Mouse (Mus musculus) neural tube, embryonic 10.5 days (tissue): Measurements from ENCODE around the gene C2cd2l.
A peak's percentile ranks its signal among the peaks of the same experiment; 100 is the strongest.
"Not testable (repeated sequence)": the region's sequence is repeated elsewhere in the genome, so short reads cannot be mapped to it uniquely, and the experiment has no call there.

Experiments
- DNase-seq: peaks from one replicate; pipeline ENCODE4 v3.0.0-alpha.2; 2017; ENCODE audit warnings: low spot score; ENCODE audit errors: extremely low spot score

C2cd2l gene

GRCm38 (mm10) chr9:44319887-44320798 lies at the start of gene C2cd2l:
Gene C2cd2l (minus strand): TSS chr9:44320285.
- peak; percentile 93 for DNase-seq

DNA sequence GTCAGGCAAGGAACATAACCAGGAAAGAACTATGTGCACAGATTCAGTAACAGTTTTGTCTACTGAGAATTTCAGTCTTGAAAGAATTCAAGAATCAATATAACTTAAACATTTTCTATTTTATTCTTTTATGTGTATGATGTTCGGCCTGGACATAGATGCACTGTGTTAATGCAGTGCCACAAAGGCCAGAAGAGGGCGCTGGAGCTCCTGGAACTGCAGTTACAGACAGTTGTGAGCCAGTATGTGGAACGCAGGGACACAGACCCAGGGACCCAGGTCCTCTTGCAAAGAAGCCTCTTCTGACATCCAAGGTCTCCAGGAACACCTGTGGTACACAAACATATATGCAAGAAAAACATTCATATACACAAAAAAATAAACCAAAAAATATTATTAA lies 44.4 kb upstream of the C2cd2l start:
- DNase-seq, result no peak

DNA sequence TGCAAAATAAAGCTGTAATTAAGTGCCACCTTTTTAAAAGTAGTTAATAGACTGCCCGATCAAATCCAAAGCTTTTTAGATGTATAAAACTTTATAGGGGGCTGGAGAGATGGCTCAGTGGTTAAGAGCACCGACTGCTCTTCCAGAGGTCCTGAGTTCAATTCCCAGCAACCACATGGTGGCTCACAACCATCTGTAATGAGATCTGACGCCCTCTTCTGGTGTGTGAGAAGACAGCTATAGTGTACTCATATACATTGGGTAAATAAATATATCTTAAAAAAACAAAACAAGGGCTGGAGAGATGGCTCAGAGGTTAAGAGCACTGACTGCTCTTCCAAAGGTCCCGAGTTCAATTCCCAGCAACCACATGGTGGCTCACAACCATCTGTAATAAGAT lies 41.8 kb upstream of the C2cd2l start:
- DNase-seq, result not testable (repeated sequence)

DNA sequence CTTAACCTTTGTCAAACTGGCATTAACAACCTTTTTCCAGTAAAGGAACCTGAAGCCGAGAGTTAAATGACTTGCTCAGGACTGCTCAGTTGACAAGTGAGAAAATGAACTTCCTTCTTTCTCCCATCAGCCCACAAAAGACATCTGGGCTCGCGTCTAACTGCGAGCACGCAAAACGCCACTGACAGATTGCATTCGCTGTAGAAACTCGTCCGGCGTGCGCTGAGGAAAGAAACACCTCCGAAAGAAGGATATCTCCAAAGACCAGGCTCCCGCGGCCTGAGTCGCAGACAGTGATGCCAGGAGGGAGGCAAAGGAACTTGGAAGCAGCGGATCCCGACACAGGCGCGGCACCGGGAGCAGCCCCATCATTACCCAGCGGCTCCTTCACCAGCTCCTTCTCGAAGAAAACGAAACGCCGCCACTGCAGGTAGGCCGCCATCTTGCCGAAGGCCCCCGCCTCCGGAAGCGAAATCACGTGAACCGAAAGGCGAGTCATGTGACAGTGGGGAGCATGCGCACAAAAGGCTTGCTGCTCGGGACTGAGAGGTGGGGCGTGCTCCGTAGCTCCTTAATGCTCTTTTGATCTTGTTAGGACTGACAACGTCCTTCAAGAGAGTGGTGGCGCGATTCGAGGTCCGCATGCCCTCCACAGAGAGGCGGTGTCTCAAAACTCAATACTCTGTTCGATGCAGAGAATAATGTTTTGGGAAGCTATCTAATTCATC lies 41.3 kb upstream of the C2cd2l start, which contains the start of gene Vps11:
Gene Vps11 (minus strand): TSS at position 481 of the 728 bp plus-strand sequence.
- DNase-seq, result peak; percentile 98

GRCm38 (mm10) chr9:44357207-44357606 lies 37.1 kb upstream of the C2cd2l start:
- no peak for DNase-seq

- no peak for DNase-seq
Observed at GRCm38 (mm10) chr9:44353142-44353541, 33.1 kb upstream of the C2cd2l start.

DNA sequence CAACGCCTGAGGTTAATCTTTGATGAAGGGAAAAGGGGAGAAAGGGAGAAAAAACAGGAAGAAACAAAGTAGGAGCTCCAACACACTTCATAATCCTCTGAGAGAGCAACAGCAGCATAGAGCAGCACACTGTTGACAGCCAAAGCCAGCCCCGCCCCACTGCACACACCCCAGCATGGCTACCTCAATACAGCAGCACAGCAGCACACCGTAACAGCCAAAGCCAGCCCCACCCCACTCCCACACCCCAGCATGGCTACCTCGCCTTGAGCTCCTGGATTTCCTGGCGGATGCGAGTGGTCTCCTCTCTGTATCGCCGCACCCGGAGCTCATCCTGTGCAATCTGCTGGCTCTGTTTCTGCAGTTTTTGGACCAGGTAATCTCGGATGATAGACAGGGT lies 32.3 kb upstream of the C2cd2l start:
- no peak for DNase-seq

DNA sequence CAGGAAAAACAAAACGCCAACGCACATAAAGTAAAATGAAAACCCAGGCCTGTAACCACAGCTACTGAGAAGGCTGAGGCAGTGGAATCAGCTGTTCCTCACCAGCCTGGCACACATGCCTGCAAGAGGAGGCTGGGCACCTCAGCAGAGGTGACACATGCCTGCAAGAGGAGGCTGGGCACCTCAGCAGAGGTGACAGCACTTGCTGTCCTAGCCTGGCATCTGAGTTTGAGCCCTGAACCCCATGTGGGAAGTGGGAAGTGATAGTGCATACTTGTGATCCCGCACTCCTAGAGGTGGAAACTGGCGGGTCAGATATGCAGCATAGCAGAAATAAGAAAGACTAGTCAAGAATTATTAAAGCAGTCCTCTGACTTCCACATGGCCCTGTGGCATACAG lies 31.3 kb upstream of the C2cd2l start:
- no peak for DNase-seq

DNA sequence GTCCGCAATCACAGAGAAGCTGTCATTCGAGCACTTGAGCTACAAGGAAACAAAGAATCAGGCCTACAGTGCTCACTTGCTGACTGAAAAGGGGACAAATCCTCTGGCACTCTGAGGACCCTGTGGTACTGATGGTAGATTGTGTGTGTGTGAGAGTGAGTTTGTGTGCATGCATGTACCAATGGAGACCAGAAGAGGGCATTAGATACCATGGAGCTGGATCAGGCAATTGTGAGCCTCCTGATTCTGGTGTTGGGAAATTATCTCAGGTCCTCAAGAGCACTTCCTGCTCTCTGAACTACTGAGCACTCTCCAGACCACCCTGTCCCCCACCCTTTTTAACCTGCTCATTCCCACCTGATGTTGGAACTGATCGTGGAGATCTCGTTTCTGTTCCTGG lies 28.5 kb upstream of the C2cd2l start:
- DNase-seq, result no peak

DNA sequence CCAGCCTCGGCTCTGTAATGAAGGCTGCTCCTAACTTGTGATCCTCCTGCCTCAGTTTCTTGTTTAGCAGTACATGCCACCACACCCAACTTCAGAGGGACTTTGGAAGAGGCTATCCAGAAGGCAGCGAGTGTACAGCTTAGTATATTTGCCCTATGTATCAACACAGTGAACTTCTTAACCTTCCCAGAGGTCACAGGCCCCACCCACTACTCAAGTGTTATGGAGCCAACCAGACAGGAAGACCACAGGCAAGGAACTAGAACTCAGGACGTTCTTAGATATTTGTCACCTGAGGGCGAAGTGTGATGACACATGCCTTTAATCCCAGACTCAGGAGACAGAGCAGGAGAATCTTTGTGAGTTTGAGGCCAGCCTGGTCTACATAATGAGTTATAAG lies 27.5 kb upstream of the C2cd2l start:
- DNase-seq, result no peak

- no peak for DNase-seq
Observed at GRCm38 (mm10) chr9:44347166-44347565, 27.1 kb upstream of the C2cd2l start.

DNA sequence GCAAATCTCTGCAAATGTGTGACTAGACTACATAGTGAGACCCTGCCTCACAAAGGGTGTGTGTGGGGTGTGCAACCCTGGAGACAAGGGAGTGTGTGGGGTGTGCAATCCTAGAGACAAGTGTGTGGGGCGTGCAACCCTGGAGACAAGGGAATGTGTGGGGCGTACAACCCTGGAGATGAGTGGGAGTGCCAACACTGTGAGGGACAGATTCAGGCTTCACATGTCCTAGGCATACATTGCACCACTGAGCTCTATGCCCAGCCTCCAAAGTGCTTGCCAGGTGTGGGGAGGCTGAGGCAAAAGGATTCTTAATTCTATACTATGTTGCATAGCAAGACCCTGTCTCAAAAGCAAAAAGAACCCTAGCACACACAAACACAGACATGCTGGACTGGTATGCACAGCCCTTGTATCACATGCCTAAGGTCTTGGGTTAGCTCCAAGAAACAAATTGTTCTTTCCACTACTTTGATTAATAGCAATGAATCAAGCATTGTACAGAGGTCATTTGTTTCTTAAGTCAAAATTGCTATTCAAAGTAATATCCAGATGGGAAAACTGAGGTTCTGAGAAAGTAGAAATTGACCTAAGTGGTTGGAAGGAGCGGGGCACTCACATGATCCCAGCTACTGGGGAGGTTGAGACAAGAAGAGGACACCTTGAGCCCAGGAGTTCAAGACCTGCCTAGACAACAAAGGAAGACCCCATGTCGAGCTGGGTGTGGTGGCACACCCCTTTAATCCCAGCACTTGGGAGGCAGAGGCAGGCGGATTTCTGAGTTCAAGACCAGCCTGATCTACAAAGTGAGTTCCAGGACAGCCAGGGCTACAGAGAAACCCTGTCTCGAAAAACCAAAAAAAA lies 25.7 kb upstream of the C2cd2l start:
- DNase-seq, result no peak

DNA sequence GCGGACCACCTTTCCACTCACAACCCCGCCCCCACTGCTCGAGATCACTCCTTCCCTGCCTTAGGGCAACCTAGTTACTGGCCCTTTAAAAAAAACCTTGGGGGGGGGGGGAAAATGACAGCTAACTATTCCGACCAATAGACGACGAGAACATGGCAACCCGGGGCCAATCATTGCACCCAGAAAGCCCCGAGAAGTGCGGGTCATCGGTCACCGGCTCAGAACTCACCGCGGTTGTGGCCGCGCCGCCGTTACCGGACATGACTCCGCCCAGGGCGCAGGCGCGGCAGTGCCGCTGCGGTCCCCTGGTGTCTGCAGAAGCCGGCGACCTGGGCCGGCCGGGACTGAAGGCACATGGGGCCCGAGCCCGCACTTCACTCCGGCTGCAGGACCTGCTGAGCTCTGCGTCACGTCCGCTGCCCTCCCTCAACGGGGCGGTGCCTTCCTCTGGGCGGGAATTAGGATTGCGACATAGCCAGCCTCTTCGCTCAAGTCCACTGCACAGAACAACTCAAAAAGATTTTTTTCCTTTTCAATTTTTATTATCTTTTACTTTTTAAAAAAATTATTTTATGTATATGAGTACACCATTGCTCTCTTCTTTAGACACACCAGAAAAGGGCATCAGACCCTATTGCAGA lies 23.8 kb upstream of the C2cd2l start, which contains the start of gene Hmbs:
Gene Hmbs (minus strand): TSS at position 448 of the 641 bp plus-strand sequence.
- peak; percentile 95 for DNase-seq

- no peak for DNase-seq
Observed at GRCm38 (mm10) chr9:44343290-44343689, 23.2 kb upstream of the C2cd2l start.

- no peak for DNase-seq
Observed at GRCm38 (mm10) chr9:44342605-44343004, 22.5 kb upstream of the C2cd2l start.

DNA sequence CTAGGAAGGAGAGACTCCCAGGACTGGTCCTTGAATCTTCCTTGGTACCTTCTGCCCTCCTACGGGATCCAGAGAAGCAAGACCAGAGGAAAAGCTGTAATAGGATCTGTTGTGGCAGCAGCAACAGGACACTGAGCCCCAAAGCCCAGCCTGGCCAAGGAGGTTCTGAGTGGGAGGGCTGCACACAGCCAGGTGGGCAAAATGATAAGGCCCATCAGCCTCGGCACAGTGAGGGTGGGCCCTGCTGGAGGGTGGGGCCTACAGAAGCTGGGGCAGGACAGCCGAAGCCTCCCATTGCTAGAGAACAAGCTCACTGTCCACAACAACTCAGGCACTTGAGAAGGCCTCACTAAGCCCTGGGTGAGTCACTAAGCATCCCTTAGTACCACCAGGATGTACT lies 22.1 kb upstream of the C2cd2l start:
- no peak for DNase-seq

- no peak for DNase-seq
Observed at GRCm38 (mm10) chr9:44341487-44341886, 21.4 kb upstream of the C2cd2l start.

DNA sequence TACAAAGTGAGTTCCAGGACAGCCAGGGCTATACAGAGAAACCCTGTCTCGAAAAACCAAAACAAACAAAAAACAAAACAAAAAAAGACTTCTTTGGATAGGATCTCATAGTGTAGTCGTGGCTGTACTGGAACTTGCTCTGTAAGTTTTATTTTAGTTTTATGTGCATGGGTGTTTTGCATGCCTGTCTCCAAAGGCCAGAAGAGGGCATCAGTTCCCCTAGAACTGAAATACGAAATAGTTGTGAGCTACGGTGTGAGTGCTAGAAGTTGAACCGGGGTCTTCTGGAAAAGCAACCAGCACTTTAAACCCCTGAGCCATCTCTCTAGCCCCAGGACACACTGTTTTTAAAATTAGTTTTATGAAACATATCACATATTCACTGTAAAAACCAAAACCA lies 18.5 kb upstream of the C2cd2l start:
- no peak for DNase-seq

- peak; percentile 32 for DNase-seq
Observed at GRCm38 (mm10) chr9:44337436-44338169, 17.5 kb upstream of the C2cd2l start.

DNA sequence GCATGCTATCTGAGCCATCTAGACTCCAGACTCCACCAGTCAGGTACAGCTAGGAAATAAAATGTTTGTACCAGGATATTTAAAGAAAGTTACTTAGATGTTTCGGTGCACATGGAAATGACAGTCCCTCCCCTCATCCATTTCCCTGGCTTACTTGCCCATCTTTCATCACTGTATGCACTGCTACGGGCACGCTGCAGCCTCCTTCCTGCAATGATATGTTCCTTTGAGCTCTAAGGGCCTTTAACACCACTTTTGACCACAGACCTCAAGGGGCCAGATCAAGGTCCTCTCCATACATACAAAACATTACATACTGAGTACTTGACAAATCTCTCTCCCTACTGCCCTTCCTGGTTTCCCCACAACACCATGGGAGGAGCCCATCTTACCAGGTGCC lies 16.9 kb upstream of the C2cd2l start:
- no peak for DNase-seq
